Mouse (Mus musculus) sigmoid colon, adult 10 weeks (tissue): Measurements from ENCODE around the gene Gpd1. TPM values are rescaled to one million over a fixed set of nuclear protein-coding genes. Genes with fewer than 3 reads are reported as not detected.

Experiments
- polyA plus RNA-seq: library from polyadenylated mRNA; stranded (reverse); fragments of 350-450 nt; fragmentation: Illumina TruSeq; extraction: RNeasy Lipid Tissue Mini Kit (QIAGEN cat#74804); gene quantifications from one replicate; pipeline ENCODE4 v1.2.3, GENCODE M21; 2014; ENCODE audit warnings: low read depth, low replicate concordance

The Gpd1 gene
- polyA plus RNA-seq: 0.66 TPM

GRCm38 (mm10) chr15:99717386-99718334, at the start of gene Gpd1:
TSS of gene Gpd1 (plus strand) at chr15:99717515.

GRCm38 (mm10) chr15:99670154-99670821, 47.0 kb upstream of the Gpd1 start, which contains the start of gene Asic1:
TSS of gene Asic1 (plus strand) at chr15:99670368.

GRCm38 (mm10) chr15:99701999-99702900, 15.1 kb upstream of the Gpd1 start, which contains the start of gene Smarcd1:
TSS of gene Smarcd1 (plus strand) at chr15:99702129.

GRCm38 (mm10) chr15:99705440-99706048, 11.8 kb upstream of the Gpd1 start, which contains the start of gene Gm17349:
TSS of gene Gm17349 (minus strand) at chr15:99705490.

GRCm38 (mm10) chr15:99725341-99726155, 8.2 kb downstream of the Gpd1 start, which contains the start of gene Cox14:
TSS of gene Cox14 (plus strand) at chr15:99725618.

GRCm38 (mm10) chr15:99772881-99772924, 55.4 kb downstream of the Gpd1 start, which contains the start of gene Cers5:
TSS of gene Cers5 (minus strand) at chr15:99772885.

Other genes with a start within 250 kb of the Gpd1 start
- 2.3 TPM for gene Bcdin3d, start 242.8 kb upstream of the Gpd1 start, polyA plus RNA-seq
- 0.28 TPM for gene Faim2, start 189.3 kb upstream of the Gpd1 start, polyA plus RNA-seq
- not detected for gene Aqp2, start 138.5 kb upstream of the Gpd1 start, polyA plus RNA-seq
- gene Aqp5, start 126.7 kb upstream of the Gpd1 start, polyA plus RNA-seq: not detected
- gene Aqp6, start 116.1 kb upstream of the Gpd1 start, polyA plus RNA-seq: not detected
- gene Racgap1, start 65.9 kb upstream of the Gpd1 start, polyA plus RNA-seq: 11.0 TPM
- gene Asic1, start 47.1 kb upstream of the Gpd1 start, polyA plus RNA-seq: not detected
- gene Smarcd1, start 15.4 kb upstream of the Gpd1 start, polyA plus RNA-seq: 6.2 TPM
- gene Gm17349, start 12.0 kb upstream of the Gpd1 start, polyA plus RNA-seq: not detected
- gene Cox14, start 8.1 kb downstream of the Gpd1 start, polyA plus RNA-seq: 31.6 TPM
- 62.7 TPM for gene Cers5, start 55.4 kb downstream of the Gpd1 start, polyA plus RNA-seq
- 205 TPM for gene Lima1, start 157.9 kb downstream of the Gpd1 start, polyA plus RNA-seq
- gene Fam186a, start 249.5 kb downstream of the Gpd1 start, polyA plus RNA-seq: not detected